Mouse (Mus musculus) c-Kit-positive CD71-negative TER-119-negative erythroid progenitor cells, embryonic 14.5 days (primary cell): Measurements from ENCODE around the gene Myo1a.

ENCODE experiments used
- DNase-seq: peaks from one replicate; pipeline ENCODE4 v3.0.0-alpha.2; 2013; ENCODE audit warnings: low read depth

Myo1a gene

DNA sequence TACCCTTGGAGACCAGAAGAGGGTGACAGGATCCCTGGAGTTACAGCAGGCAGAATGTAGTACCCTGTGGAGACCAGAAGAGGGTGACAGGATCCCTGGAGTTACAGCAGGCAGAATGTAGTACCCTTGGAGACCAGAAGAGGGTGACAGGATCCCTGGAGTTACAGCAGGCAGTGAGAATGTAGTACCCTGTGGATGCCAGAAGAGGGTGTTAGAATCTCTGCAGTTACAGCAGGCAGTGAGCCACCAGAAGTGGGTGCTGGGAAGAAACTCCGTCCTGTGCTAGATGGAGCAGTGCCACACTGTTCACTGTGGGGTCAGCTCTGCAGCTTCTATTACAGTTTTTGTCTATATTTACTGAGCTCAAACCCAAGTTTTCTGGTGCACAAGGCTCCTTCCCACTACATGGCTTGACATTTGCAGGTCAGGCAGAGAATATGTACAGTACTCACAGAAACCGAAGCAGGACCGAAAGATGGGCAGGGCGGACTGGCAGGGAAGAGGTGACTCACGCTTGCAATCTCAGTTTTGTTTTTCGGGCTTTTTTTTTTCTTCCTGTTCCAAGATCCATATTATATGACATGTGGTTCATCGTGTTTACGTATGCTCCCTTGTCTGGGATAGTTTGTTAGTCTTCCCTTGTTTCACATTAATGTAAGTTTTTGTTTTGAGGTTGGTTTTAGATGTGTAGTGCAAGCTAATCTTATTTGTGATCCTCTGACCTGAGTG is 30.0 kb upstream of the Myo1a start:
- no peak for DNase-seq

DNA sequence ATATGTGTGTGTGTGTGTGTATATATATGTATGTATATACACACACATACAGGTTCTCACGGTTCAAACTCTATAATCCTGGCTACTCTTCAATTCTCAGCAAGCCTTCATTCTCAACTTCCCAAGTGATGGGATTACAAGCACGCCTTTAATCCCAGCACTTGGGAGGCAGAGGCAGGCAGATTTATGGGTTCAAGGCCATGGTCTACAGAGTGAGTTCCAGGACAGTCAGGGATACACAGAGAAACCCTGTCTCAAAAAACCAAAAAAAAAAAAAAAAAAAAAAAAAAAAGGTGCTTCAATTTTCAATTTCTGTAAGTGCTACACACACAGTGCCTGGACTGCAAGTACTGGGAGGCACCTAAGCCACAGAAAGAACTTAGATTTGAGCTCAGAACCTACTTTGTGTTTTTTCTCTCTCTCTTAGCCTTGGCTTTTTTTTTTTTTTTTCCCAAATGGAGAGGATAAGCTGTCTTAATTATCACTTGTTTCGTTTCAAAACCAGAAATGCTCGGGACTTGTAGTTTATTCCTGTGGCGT is 29.0 kb upstream of the Myo1a start:
- no peak for DNase-seq

DNA sequence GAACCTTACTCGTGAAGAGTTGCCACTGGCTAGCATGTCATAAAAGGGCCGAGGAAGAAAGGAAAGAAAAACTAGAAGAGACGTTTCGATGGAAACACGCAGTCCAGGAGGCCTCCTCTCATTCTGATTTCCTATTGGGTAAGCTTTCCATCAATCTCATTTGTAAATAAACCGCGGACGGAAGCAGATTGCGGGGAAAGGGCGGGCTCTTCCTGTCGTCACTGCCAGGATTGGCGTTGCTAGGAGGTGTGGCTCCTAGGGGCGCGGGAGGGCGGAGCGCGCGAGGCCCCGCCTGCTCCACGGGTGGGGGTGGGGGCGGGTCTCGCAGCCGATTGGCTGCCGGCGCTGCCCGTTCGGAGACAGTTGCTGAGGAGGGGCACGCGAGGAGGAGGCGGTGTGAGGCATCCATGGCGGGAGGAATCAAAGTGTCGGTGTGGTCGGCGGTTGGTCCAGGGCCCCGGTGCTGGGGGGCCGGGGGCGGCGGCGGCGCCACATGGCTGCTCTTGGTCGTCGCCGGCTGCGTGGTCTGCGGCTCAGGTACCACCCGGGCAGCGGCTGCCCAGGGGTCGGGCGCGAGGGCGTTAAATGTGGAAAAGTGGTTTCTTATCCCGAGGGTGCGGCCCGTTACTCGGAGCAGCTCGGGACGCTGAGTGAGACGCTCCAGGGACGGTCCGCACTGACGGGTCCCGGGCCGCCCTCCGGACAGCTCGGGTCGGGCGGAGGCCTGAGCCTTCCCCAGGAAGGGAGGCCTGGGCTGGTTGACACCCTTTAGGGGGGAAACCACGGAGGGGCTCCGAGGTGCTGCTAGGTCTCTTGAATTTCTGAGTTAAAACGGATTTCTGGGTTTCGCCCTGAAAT is 28.1 kb upstream of the Myo1a start:
- peak; percentile 92 for DNase-seq

DNA sequence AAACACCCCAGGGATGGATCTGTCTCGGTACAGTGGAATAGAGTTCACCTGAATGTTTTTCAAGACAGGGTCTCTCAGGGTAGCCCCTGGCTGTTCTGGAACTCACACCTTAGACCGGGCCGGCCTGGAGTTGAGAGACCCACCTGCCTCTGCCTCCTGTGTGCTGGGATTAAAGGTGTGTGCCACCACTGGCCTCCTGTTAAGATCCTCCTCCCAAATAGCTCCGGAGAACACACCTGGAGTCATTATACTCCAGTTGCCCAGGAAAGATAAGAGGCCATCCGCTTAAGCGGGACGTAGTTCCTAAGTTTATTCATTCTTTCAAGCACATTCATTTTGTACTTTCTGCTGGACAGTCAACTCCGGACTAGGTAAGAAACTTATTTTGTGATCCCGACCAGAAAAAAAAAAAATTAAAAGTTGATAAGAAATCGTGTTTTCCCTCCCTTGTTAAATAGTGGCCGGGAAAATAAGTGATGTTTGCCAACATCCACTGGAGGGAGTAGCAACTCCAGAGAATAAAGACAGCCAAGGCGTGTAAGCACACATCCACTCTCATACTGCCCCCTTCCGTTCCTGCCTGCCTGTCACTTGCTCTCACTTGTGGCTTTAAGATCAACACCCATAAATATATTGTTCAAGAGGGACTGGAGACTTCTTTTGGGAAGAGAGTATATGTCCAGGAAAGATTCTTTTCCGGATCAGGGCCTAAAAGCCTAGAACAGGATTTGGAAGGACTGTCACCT is 27.2 kb upstream of the Myo1a start:
- peak; percentile 76 for DNase-seq

DNA sequence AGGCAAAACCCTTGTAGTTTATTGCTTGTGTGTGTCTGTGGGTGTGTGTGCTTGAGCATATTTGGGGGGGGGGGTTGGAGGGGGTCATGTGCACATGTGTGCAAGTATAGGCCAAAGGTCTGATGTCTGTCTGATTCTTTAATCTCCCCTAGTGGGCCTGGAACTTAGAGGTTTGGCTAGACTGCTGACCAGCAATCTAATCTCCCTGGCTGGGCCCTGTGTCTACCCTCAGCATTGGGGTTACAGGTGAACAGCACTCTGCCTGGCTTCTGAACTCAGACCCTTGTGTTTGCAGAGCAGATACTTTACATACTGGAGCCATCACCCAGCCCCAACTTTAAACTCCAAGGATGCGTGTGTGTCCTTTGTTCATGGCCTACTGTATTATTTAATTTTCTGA is 25.8 kb upstream of the Myo1a start:
- no peak for DNase-seq

DNA sequence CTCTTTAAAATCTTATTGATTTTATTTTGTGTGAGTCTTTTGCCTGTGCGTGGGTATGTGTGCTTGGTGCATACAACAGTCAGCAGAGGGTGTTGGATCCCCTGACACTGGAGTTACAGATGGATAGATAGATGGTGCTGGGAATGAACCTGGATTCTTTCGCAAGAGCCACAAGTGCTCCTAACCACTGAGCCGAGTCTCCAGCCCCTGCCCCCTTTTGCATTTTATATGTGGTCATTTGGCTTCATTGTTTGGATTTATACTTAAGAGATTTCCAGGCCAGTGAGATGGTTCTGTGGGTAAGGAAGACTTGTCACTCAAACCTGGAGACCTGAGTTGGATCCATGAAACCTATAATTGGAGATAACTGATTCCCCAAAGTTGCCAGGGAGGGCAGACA is 25.1 kb upstream of the Myo1a start:
- DNase-seq = no peak

DNA sequence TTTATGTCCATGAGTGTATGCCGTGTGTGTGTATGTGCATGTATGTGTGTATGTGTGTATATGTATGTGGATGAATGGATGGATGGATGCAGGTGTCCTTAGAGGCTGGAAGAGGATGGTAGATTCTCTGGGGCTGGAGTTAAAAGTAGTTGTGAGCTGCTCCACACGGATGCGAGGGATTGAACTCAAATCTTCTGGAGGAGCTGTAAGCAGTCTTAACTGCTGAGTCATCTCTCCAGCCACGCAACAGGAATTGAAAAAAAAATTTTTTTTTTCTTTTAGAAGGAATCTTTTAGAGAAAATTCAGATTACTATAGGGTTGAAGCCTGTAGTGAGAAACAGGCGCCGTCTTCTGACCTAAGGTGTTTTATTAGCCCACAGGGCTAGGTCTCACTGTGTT is 22.1 kb upstream of the Myo1a start:
- no peak for DNase-seq

DNA sequence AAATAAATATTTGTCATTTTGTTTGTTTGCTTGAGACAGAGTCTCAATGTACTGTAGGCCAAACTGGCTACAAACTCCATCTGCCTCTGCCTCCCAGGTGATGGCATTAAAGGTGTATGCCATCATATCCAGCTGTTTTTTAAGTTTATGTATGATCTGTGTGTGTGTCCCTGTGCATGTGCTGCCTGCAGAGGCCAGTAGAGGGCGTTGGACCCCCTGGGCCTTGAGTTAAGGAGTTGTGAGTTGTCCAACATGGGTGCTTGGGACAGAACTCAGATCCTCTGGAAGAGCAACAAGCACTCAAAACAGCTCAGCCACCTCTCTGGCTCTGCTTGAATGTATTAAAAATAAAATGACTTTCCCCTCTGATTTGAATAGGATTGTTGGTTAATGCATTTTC is 13.9 kb upstream of the Myo1a start:
- no peak for DNase-seq

DNA sequence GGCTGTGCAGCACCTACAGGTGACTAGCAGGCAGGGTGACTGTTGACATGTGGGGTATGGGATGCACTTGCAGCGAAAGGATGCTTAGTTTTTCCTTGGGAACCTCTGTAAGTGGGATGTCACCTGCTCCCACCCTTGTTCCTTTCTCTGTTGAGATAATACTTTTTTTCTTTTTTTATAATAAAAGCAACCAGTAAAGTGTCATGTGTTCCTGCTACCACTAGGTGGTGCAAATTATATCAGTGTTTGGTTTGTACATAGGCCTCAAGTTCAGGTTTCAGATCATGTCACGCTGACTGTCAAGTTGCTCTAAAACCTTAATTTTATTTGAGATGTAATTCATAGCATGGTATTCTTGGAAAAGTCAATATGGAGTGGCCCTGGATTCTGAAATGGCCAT is 10.3 kb upstream of the Myo1a start:
- peak; percentile 20 for DNase-seq

DNA sequence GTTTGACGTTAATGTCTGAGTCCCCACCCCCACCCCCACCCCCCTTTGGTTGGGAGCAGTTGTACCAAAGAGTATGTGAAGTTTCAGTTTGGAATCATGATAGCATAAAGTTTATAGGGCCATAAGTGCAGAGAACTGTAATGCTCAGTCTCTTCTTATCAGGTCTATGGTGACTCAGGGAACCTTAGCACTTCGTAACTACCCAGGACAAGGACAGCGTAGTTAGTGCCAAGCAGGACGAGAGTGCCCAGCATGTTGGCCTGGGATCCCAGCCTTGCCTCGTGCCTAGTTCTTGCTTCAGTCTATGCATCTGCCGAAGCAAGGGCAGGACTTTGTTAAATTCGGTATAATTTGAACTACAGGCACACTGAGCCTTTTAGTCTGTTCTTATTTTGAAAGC is 9.2 kb upstream of the Myo1a start:
- DNase-seq = no peak

DNA sequence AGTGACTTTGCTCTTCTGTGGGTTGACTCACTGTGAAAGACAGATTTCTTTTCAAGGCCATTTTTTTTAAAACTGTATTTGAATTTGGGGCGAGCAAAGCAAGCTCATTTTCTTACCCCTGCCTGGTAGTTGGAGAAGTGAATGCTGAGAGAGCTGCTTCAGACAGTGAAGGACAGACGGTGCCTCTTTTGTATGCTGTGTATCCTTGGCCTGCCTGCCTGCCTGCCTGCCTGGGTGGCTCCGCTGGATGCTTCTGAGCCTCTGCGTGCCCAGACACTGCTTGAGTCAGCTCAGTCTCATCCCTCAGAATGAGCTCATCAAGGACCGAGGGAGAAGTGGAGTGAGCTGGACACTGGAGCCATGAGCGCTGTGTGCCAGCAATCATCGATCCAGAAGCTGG is 6.0 kb upstream of the Myo1a start:
- no peak for DNase-seq

DNA sequence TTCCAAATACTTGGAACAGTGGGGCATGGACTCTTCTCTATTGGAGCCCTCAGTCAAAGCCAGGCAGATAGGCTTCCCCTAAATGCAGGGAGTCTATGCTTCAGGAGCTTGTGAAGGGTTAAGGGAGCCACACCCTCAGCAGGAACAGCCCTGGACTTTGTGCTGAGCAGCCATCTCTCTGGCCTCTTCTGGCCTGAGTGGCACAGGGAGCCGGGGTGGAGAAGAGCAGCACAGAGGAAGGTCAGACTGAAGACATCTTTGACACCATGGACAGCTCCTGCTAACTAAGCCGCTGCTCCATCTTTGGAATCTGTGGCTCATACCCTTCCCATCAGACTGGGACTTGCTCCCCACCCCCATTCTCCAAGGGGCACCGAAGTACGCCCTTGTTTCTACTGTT is 1.7 kb upstream of the Myo1a start:
- peak; percentile 12 for DNase-seq

DNA sequence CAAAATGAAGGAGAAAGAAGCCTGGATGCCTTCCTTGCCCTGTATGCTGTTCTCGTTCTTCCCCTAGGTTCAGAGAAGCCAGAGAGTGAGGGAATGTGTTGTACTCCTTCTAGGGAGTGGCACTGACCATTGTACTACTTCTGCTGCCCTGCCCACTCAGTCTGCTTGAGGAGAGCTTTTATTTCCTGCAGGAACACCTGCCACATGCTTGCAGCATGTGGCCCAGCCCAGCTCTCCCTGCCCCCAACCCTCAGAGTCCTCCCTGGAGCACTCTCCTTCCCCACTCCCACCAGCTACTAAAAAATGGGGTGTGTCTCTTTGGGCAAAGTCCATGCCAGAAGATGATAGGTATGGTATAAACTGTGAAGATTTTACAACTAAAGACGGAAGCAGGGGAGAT is 677 bp upstream of the Myo1a start:
- DNase-seq = no peak

DNA sequence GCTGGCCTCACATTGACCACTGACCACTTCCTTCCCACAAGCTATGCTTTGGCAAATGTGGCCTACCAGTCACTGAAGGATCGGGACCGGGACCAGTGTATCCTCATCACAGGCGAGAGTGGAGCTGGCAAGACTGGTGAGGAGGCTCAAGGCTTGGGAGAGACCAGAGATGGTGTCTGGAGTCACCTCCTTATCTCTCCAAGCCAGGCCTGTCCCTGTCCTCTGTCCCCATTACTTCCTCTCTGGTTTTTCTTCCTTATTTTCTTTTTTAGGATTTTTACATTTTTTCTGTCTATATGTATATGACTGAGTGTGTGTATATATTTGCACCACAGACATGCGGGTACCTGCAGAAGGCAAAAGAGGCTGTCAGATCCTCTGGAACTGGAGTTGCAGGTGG is 813 bp downstream of the Myo1a start:
- DNase-seq = no peak

DNA sequence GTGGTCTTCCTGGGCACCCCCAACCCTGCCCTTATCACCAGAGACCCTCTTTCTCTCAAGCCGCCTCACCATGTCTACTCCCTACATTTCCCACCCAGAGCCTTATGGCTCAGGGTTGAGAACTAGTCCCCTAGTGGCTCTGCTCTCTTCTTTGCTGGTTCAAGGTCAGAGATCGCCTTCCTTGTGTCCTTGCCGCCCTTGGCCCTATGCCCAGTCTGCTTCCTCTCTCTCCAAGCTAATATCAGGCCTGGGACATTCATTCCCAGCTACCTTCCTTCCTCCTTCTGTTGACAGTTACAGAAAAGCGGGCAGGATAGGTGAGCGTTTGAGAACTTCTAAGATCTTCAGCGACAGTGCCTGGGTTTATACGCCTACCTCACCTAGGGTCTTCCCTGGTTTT is 2.8 kb downstream of the Myo1a start:
- no peak for DNase-seq

DNA sequence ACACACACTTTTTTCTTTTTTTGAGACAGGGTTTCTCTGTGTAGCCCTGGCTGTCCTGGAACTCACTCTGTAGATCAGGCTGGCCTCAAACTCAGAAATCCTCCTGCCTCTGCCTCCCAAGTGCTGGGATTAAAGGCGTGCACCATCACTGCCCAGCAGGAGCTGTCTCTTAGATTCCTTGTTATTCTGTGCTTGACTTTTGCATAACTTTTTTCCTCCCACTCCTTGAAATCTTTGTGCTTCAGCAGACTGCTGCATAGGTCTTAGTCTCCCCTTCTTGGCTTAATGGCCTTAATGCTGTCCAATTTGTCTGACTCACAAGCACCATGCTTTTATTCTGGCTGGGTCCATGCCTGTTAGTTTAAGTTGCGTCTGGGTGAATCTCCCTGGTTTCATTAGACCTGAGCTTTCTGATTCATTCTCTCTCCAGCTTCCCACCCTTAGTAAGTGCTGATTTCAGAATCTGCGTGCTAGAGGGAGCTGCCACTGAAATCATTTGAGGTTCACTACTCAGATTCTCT is 3.9 kb downstream of the Myo1a start:
- DNase-seq = no peak

DNA sequence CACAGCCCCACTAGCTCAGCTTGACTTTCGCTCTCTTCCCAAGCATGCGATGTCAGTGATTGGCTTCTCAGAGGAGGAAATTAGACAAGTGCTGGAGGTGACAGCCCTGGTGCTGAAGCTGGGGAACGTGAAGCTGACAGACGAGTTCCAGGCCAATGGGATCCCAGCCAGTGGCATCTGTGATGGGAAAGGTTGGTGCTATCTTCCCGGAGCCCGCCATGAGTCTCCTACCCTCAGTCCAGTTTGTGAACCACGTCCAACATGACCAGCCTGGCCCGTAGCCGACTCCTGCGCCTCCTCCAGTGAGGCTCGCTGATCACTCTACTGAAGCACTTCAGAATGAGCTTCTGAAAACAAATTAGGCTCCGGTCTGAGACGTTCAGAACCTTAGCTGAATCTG is 5.4 kb downstream of the Myo1a start:
- DNase-seq = no peak

DNA sequence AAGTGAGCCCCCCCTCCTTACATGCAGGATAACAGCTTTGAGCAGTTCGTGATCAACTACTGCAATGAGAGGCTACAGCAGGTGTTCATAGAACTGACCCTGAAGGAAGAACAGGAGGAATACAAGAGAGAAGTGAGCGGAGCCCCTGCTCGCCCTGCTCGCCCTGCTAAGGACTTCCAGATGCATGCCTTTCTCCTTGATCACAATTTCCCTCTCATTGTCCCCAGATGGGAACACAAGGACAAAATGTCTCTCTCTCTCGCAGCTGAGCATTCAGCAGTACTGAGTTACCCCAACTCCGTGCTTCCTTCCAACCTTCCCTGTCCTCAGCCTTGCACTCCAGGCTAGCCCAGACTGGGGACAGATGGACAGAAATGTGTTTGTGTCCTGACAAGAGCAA is 7.8 kb downstream of the Myo1a start:
- DNase-seq = no peak

DNA sequence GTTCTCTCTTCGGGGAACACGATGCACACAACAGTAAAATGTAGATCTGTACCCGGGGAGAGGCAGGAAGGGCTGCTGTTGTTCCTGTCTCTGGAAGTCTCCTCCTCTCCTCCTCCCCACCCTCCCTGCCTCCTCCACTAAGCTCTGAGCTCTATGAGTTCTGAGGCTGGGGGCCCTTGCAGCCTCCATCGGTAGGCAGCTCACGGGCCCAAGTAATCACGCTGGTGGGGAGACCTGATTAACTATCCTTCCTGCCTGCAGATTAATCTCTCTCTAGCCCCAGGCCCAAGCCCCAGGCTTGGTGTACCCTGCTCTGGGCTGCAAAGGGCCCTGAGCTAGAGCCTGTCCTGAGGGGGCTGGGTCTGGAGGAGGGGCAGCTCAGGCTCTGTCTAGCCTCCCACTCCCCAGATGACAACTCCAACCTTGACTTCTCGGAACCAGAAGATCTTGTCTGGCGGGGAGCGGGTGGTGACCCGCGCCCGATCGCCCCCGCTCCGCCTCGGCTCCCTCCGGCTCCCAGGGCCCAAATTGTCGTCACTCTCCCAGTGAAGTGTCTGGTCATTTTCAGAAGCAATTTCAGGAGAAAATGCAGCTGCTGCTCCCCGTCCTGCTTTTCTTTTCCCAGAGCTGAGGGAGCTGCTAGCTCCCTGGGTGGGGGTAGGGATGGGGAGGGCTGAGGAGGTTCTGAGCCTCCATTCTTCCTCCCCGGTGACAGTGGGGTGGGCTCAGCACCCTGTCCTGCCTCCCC is 16.9 kb downstream of the Myo1a start:
- DNase-seq = no peak

DNA sequence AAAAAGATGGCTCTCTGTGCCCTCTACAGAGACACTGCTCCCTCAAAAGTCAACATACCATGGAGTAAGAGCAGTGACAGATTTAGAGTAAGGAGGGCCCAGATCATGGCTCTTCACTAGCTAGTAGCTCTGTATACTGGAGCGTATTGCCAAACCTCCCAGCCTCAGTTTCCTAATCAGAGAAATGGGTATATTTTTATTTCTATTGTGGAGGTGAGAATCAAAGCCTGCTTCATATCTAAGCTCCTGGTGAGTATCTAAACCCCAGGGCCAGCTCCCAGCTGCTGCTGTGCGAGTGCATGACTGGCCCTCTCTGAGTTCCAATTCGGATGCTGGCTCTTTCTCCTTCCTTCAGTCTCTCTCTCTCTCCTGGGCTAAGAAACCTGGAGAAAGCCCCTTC is 19.2 kb downstream of the Myo1a start, which contains the start of gene Tac2:
TSS of gene Tac2 (plus strand) at position 301 of the 400 bp plus-strand sequence.
- DNase-seq = no peak

DNA sequence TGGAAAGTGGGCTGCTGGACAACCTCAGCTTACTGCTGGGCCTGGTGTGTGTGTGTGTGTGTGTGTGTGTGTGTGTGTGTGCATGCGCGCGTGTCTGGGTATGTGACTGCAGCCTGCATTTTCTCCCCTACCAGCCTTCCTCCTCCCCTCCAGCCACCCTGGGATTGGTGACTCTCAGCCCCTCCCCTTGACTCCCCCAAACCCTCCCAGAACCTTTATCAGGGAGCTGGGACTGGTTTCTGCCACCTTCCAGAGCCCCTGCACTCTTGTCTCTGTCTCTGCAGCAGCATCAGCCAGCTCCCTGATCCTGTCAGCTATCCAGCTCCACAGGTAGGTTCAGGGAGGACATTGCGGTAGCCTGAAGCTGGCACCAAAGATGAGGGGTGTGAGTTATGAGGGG is 20.2 kb downstream of the Myo1a start:
- DNase-seq = no peak

DNA sequence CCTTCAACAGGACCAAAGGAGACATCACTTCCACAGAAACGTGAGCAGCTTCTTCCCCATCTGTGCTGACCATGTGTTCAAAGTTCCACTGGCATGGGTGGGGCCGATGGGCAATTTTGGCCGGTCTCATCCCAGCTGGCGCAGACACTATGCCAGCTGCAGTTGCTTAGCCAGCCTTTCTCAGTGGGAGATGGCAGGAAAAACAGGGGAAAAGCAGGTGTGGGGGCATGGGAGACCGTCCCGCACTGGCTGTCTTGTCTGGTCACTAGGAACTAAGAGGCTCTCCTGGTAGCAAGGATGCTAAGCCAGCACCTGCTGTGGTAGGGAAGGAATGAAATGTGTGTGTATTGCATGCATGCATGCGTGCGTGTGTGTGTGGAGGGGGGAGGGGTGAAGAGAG is 23.5 kb downstream of the Myo1a start:
- no peak for DNase-seq
